Mouse (Mus musculus) layer of hippocampus, adult 9-11 months (tissue): ENCODE measurements at regions not wholly inside any gene's neighbourhood (a gene's known extent, or its start where the extent isn't known, plus 50 kb on each side); places are given as distances from the start of the nearest gene placed in this dataset.

ENCODE experiments used
- DNase-seq: peaks from one replicate; pipeline ENCODE4 v3.0.0; 2022

DNA sequence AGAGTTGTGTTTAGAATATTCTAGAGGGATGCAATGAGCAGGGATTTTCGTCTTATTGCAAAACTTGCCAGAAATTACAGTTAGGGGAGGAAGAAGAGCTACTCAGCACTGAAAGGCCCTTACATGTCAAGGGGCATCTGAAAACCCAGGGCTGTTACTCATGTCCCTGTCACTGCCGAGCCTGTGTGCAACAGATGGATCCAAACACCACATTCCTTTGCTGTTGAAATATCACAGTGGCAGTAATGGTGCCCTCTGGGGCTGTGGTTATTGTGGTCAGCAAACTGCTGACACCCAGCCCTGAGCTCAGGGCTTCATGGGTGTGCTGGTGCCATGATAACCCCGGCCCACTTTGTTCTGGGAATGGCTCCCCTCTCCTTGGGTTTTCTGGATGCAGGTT lies 114.3 kb upstream of the Ercc6l2 start:
- DNase-seq, result no peak

DNA sequence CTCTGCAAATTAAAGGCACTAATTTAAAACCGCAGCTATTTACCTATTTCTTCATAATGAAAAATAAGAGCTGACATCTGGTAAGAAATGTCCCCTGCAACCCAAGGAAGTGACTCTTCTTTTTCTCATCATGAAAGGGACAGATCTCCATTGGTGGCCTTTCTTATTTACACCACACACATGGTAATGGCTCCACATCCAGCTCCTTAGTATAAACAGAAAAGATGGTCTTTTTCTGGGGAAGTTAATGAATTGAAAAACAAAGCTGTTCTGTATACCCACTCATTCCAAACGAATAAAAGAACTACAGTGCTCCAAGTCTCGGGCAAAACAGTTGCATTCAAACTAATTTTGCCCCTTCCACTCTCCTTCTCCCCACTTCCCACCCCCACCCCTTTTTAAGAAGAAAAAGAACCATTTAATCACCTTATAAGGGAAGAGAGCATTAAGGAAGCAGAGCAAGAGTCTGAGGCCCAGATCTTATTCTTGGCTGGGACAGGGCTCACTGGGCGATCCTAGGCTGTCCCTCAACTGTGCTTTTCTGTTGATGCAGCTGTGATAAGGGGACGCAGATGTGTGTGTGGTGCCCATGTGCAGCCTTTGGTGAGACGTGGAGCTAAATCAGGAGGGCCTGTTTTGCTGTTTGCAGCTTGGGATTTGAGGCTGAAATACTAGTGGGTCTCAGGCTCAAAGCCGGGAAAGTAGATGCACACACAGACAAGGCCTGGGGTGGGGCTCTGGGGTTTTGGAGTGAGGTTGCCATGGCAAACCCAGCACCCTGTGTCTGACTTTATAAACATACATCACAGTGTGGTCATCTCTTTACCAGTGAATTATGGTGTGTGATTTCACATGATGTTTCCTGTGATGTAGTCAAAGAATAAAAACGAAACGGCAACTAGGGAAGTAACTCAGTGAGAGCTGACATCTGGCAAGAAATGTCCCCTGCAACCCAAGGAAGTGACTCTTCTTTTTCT lies 113.6 kb upstream of the Ercc6l2 start:
- DNase-seq, result no peak

DNA sequence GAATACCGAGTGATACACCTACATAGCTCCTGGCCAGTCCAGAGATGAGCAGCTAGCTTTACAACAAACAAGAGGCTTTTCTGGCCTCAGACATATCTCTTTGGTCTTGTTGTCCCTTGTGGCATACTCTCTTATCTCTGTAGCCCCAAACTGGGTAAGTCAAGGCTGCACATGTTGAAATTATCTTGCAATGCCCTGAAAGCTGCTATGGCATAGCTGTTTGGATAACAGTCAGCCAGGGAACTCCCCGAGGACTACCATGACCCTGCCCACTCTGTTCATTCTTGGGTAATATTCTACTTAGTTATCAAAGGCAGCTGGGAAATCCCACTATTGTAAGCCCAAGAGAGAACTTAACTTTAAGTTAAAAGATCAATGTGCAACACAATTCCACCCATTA lies 106.5 kb upstream of the Ercc6l2 start:
- no peak for DNase-seq

DNA sequence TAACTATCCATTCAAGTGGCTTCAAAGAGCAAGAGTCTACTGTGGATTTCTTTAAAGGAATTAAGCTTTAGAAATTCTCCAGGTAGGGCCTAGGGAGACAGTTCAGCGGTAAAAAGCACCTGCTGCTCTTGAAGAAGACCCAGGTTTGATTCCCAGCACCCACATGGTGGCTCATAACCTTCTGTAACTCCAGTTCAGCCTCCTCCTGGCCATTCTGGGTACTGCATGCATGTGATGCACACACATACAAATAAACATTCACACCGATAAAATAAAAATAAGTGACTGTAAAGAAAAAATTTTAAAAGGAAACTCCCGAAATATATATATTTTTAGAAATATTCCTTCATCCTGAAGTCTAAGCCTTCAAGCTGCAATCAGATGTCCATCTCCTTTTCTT lies 101.9 kb upstream of the Ercc6l2 start:
- DNase-seq, result no peak

DNA sequence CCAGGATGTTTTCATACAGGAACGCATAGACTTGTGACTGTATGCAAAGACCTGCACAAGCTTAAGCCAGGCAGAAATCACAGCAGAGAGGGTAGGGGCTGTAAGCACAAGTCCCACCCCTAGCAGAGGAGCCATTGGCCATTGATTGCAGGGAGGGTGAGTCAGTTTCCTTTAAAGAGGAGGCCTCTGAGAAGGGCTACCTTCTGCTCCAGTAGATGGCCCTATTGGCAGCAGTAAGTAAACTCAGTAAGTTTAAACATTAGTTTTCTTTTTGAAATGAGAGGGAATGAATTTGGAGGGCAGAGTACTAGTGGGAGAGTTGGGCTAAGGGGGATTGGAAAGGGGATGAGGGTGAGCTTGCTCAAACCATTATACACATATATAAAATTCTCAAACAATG lies 98.5 kb upstream of the Ercc6l2 start:
- no peak for DNase-seq

DNA sequence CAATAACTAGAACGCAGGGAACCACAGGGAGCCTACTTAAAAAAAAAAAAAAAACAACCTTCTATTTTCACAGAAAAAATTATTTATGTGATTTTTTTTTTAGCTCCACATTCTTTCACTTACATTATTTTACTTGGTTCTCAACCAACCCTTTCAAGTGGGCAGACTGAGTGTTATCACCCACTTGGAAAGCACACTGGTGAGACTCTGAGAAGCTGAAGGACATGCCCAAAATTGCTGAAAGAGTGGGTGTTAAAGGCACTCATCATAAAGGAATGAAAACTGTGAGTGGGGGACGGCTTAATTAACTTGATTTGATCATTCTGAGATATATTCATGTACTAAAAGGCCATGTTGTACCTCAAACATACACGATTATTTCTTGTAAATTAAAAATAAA lies 97.8 kb upstream of the Ercc6l2 start:
- no peak for DNase-seq

DNA sequence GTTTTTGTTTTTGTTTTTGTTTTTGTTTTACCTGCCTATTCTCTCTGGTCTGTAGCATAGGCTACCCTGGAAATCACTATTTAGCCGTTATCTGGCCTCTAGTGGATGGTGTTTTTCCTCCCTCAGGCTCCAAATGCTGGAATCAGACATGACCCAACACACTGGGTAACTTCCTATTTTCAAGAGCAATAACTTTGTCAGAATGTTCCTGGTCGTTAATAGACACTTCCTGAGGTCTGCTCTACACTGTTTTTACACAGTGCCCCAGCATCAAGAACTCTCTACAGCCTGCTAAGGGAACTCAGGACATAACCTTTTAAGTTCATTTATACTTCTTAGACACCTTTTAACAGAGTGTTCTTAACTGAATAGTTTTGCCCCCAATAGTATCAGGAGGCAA lies 96.3 kb upstream of the Ercc6l2 start:
- DNase-seq, result no peak

DNA sequence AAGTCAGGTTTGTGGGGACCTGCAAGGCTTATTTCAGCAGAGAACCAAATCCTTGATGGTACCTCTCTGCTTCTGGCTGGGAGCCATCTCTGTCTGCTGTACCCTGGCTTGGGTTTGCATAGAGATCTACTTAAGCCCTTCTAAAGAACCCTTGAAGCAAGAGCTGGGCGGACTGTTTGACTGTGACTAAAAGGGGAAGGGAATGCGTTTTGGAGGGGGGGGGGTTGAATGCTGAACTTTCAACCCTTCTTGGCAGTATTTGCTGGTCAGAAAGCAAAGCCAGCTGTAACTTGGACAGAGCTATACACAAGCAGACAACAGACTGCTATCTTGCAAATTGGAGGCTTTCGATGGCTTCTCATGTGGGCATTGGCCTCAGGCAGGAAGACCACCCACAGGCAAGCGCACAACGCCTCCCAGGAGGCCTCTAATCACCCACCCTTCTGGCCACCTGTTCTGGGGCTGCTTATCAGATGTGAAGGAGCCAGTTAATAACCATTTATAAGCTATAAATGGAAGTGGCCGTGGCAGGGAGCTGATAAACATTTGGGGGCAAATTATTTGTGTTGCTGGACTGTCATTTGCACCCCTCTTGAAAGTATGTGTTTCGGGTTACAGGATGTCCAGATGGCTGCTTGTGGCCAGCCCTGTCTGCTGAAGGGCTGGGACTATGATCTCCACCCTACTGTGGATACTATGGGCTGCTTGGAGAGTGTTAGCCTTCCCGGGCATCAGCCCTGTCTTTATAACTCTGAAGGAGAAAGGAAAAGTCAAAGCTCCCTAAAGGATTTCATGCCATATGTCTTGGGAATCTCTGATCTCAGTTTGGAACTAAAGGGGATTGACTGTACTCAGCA lies 95.5 kb upstream of the Ercc6l2 start:
- no peak for DNase-seq

DNA sequence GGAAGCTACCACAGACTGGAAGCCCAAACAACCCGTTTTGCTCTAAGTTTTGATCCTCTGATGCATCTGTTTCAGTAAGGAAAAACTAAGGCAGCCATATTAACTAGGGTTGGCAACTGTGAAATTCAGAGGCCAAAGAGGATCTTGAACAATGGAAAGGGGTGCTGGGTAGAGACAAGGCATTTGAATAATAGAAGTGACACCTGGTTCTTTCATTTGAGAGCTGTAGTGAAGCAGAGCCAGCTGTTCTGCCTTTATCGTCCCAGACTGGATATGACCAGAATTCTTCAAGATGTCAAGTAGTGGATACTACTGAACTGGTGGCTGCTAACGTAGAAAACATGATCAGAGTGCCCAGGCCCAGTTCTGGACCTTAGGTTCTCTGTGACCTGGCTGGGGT lies 94.4 kb upstream of the Ercc6l2 start:
- no peak for DNase-seq

DNA sequence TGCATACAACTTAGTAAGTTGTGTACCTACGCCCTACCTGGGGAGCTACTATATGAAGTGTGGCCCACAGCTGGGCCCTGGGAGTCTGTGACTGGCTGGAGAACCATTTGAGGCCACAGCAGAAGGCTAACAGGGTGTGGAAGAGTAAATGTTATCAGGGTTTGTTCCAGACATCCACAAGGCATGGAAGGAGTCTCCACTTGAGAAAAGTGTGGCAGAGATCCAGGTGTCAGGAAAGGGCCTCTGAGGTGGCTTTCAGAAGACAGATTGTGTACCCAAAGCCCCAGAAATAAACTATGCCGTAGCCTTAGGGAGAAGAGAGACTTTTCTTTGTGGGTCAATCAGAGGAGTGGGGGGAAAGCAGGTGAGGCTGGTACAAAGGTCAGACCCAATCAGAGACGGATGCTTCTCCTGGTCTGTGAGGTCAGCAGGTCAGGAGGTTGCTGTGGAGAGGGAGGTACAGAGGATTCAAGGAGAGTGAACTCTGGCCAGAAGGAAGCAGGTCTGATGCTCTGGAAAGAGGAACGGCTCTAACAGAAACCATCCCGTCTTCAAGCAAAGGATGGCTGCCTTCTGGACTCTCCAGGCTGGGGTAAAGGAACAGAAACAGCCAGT lies 93.9 kb upstream of the Ercc6l2 start:
- no peak for DNase-seq

DNA sequence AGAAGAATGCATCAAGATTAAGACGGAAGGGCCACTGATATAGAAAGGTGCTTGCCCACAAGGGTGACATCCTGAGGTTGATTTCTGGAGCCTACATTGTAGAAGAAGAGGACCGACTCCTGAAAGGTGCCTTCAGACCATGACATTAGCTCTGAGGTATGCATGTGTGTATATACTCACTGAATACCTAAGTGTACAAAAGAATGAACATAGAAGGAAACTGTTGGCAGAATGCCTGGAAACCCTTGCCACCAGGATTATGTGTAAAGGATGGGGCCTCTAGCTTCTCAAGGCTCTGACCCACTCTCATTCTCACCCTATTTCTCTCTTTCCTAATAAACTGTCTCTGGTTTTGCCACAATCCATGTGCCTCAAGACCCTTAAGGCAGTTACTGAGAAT lies 90.7 kb upstream of the Ercc6l2 start:
- DNase-seq, result no peak

DNA sequence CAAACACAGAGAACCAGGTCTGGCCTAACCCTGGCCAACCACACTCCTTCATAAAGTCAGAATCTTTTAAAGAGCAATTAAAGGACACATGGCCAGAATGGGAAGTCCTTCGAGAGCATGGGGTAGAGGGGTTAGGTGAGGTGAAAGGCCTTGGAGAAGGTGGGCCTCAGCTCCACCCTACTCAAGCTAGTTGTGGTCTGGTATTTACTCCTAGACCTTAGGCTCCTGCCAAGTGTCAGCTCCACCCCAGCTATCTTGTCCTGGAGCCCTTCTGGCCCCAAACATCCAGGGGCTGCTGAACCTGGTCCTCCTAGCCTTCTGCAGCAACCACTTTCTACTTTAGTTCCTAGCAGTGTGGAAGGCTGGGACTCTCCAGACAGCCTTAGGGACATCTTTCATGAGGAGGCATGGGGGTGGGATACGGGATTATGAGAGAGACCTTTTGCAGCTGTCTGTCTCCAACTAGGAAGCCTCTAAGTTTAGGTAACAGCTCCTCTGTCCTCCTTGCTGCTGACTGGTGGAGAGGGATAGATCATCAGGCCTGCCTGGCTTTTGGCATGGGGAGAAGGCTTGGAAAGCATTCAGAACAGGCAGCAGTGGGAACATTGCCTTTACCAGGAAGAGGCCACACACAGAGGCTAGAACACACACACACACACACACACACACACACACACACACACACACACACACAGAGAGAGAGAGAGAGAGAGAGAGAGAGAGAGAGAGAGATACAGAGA lies 90.0 kb upstream of the Ercc6l2 start:
- DNase-seq, result no peak

DNA sequence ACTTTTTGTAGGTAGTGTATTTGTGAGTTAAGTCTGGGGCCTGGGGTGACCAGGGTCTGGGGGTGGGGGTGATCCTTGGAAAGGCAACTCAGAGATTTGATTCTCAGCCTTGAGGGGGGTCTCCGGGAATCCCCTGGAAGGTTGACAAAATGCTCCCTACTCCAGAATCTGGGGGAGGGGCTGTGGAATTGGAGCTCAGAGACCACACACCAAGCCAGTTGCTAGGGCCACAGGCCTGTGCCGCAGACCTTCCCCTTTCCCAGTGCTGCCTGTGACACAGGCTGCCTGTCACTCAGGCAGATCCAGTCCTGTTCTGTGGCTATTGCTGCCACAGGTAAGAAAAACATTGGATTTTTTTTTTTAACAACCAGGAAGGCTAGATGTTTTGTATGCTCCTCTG lies 89.0 kb upstream of the Ercc6l2 start:
- DNase-seq, result no peak

DNA sequence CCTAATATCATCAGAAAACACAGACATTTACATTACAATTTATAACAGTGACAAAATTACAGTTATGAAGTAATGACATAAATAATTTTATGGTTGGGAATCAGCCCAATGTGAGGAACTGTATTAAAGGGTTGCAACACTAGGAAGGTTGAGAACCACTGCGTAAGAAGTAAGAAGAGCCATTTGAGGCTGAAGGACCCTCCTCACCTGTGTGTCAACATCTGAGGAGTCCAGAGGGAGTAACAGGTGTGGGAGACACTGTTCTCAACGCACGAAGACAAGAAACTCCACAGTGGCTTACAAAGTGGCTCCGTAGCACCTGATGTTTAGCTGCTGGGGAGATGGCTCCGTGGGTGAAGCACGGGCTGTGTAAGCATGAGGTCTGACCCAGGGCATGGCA lies 88.5 kb upstream of the Ercc6l2 start:
- DNase-seq, result no peak

DNA sequence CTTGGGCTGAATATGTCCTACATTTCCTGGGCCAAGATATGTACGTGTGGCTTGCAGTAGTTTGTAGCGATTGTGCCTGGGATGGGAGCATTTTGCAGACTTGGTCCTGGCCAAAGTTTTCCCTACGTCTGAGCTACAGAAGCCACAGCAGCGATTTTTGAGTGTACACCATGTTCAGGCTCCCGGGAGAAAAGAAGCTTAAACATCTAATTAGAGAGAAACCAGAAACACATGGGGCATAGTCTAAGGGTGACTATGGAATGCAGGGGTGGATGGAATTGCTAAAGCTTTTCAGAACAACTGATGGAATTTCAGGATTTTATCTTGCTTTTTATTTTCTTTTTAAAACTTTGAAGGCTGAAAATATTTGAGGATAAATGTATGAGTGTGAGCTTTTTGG lies 79.3 kb upstream of the Ercc6l2 start:
- DNase-seq, result no peak

DNA sequence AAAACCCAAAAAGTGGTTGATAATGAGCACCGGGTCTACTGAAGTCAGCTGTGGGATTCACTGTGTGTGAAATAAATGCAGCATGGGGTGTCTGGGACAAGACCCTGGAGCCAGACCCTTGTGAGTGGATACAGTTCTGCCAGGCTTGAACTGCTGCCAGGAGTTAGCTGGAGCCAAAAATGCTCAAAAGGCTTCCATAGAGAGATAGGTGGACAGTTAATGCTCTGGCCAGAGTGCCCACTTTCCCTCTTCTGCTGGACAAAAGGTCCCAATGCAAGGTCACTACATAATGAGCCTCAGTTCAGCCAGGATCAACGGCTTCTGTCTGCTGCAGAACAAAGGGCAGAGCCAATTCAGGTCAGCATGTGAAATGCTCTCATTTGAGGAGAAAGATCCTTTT lies 73.2 kb upstream of the Ercc6l2 start:
- DNase-seq, result peak; percentile 38

DNA sequence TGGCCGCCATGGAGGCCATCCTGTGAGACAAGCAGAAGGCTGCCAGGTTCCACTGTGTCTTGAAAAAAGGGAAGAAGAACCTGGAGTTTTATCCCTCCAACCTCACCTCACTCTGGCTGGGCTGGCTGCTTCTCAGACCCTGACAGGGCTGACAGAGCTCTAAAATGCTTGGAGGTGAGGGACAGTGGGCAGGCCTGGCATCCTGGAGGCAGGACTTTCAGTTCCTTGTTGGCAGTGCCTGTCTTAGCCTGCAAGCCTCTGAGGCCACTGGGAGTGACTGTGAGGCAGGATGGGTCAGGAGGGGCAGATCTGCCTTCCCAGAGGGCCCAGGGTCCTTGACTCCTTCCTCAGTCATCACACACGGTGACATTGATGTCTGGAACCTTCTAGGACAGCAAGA lies 66.3 kb upstream of the Ercc6l2 start:
- no peak for DNase-seq

DNA sequence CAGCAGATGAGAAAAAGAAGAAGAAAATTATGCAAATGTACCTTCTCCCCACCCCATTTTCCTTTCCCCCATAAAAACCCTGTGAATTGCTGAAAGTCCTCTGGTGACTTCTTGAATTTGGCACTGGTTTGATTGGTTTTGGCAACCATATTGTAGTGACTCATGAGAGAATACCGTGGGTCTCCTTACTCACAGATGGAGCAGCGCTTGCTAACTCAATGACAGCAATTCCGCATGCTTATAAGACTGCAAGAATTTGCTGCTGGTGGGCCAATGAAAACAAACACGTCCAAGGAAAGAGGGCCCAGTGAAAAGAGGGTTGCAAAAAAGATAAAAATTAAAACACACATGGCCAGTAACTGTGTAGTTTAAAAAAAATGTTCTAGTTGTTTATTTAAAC lies 65.0 kb upstream of the Ercc6l2 start:
- DNase-seq, result peak; percentile 27

DNA sequence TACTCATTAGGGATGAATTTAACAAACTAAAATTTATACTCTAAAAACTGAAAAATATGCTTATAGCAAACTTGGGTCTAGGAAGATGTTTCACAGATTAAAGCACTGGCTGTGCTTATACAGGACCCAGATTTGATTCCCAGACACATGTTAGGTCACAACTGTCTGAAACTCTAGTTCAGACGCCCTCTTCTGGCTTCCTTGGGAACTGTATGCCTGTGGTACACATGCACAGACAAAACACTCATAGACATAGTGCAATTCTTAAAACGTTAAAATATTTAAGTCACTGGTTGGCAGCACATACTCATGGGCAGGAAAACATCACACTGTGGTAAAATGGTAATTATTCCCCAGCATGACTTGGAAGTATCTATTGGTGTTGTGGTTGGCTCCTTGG lies 63.8 kb upstream of the Ercc6l2 start:
- no peak for DNase-seq

DNA sequence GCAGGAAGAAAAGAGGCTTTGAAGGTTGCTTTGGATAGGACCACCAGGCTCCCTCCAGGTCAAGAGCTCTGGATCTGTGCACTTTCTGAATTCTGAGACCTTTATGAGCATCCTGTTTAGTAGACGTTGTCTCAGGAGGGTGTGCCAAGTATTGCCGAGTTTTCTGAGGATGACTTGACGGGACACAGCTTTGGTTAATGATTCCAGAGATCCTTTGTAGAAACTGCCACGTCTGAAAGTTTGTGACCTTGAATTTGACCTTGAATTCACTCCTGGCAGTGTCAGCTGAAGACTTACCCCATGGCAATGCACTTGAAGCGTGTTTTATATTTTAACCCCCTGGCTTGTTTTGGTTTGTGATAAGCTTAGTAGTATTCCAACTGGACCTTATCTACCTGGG lies 58.0 kb upstream of the Ercc6l2 start:
- DNase-seq, result no peak

DNA sequence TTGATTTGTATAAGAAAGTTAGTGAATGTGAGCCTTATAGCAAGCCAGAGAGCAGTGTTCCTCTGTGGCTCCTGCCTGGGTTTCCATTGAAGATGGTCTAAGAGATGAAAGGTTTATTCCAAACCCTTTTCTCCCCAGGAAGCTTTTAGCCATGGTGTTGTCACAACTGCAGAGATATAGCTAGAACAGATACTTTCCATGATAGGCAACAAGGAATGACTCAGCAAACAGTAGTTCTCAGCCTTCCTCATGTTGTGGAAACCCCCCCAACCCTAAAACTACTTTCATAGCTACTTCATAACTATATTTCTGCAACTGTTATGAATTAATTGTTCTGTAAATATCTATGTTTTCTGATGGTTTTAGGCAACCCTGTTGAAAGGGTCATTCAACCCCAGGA lies 53.5 kb upstream of the Ercc6l2 start:
- no peak for DNase-seq
